Mouse (Mus musculus): ENCODE measurements around the gene Fibcd1. TPM values are rescaled to one million over a fixed set of nuclear protein-coding genes. Genes with fewer than 3 reads are reported as not detected.

Gene Fibcd1
- polyA plus RNA-seq, 1 experiment from 2014 or later, result not detected

GRCm38 (mm10) chr2:31870683-31871082 lies 24.9 kb upstream of the Fibcd1 start:
- ATAC-seq, result no peak
- Histone ChIP-seq H3K36me3 (no peaks in the 10 kb centered on the region), H3K4me1 (no peaks in the 10 kb centered on the region), H3K4me2 (no peak overlapping the region), H3K9me3 (replicated peaks) (no peaks in the 10 kb centered on the region), H3K27ac (no peak overlapping the region), H3K9ac (no peak overlapping the region), H3K4me3 (no peak overlapping the region), H3K27me3 (replicated peaks) (peaks cover 24% of the 10 kb centered on the region)
- 37% methylated on average over 3 of the region's 3 CpGs for WGBS (ENCODE audit: insufficient replicate concordance)

DNA sequence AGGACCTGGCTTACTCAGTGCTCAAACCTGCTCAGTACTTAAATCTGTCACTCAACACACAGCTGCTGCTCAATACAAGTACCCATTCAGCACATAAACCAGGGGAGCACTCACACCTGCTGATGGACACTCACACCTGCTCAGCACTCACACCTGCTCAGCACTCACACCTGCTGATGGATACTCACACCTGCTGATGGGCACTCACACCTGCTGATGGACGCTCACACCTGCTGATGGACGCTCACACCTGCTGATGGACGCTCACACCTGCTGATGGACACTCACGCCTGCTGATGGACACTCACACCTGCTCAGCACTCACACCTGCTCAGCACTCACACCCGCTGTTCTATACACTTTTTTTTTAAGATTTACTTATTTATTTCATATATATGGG lies 23.9 kb upstream of the Fibcd1 start:
- Histone ChIP-seq H3K36me3 (no peaks in the 10 kb centered on the region), H3K27me3 (replicated peaks) (peaks cover 14% of the 10 kb centered on the region), H3K9me3 (replicated peaks) (no peaks in the 10 kb centered on the region), H3K4me3 (no peak overlapping the region), H3K4me1 (no peaks in the 10 kb centered on the region), H3K9ac (no peak overlapping the region), H3K4me2 (no peak overlapping the region), H3K27ac (no peak overlapping the region)
- WGBS (ENCODE audit: insufficient replicate concordance), result 75% methylated on average over 5 of the region's 5 CpGs
- ATAC-seq, result no peak

GRCm38 (mm10) chr2:31868538-31869164 lies 22.8 kb upstream of the Fibcd1 start:
- Histone ChIP-seq H3K9me3 (replicated peaks) (no peaks in the 10 kb centered on the region), H3K27me3 (replicated peaks) (peaks cover 4% of the 10 kb centered on the region; the same call in 1 of the 2 replicates), H3K4me1 (no peaks in the 10 kb centered on the region), H3K27ac (no peak overlapping the region), H3K4me2 (no peak overlapping the region), H3K9ac (no peak overlapping the region), H3K4me3 (no peak overlapping the region), H3K36me3 (no peaks in the 10 kb centered on the region)
- 51% methylated on average over 10 of the region's 10 CpGs for WGBS (ENCODE audit: insufficient replicate concordance)
- no peak for ATAC-seq

- H3K27ac ChIP-seq, result no peak overlapping the region
- no peak overlapping the region for H3K4me2 ChIP-seq
- H3K36me3 ChIP-seq, result no peaks in the 10 kb centered on the region
- H3K9ac ChIP-seq, result no peak overlapping the region
- H3K4me3 ChIP-seq, result no peak overlapping the region
- WGBS (ENCODE audit: insufficient replicate concordance), result 70% methylated on average over 8 of the region's 8 CpGs
- H3K4me1 ChIP-seq, result no peaks in the 10 kb centered on the region
- no peak for ATAC-seq
- no peaks in the 10 kb centered on the region for H3K9me3 ChIP-seq (replicated peaks)
- no peaks in the 10 kb centered on the region for H3K27me3 ChIP-seq (replicated peaks)
Observed at GRCm38 (mm10) chr2:31867773-31868537, 22.1 kb upstream of the Fibcd1 start.

GRCm38 (mm10) chr2:31865794-31866193 lies 20.0 kb upstream of the Fibcd1 start:
- Histone ChIP-seq H3K9me3 (replicated peaks) (no peaks in the 10 kb centered on the region), H3K9ac (no peak overlapping the region), H3K36me3 (no peaks in the 10 kb centered on the region), H3K27me3 (replicated peaks) (no peaks in the 10 kb centered on the region), H3K4me1 (no peaks in the 10 kb centered on the region), H3K4me3 (no peak overlapping the region), H3K27ac (no peak overlapping the region), H3K4me2 (no peak overlapping the region)
- ATAC-seq, result no peak
- WGBS (ENCODE audit: insufficient replicate concordance), result 31% methylated on average over 2 of the region's 2 CpGs

- Histone ChIP-seq H3K4me1 (no peaks in the 10 kb centered on the region), H3K36me3 (no peaks in the 10 kb centered on the region), H3K9me3 (replicated peaks) (no peaks in the 10 kb centered on the region), H3K27me3 (replicated peaks) (0 out of 2 replicates have a peak, but pooled peaks cover 3% of the 10 kb centered on the region), H3K4me3 (no peak overlapping the region), H3K9ac (no peak overlapping the region), H3K27ac (no peak overlapping the region), H3K4me2 (no peak overlapping the region)
- WGBS (ENCODE audit: insufficient replicate concordance), result 50% methylated on average over 4 of the region's 4 CpGs
- no peak for ATAC-seq
Observed at GRCm38 (mm10) chr2:31865322-31865721, 19.5 kb upstream of the Fibcd1 start.

DNA sequence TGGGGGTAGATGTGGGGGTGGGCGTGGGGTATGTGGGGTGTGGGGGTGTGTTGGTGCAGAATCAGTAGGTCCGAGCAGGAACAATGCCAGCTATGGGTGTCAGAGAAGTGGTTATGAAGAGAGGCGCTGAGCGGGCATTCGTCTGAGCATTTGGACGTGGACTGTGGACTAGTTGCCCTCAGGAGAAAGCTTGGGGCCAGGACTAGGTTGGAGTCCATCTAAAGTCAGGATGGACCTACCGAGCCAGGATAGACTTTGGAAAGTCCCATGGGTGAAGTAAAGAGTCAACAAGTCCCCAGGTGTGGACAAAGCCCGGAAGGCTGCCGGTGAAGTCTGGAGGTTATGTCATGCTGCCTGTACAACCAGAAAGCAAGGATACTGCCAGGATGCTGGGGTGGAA lies 19.1 kb upstream of the Fibcd1 start:
- 70% methylated on average over 9 of the region's 9 CpGs for WGBS (ENCODE audit: insufficient replicate concordance)

DNA sequence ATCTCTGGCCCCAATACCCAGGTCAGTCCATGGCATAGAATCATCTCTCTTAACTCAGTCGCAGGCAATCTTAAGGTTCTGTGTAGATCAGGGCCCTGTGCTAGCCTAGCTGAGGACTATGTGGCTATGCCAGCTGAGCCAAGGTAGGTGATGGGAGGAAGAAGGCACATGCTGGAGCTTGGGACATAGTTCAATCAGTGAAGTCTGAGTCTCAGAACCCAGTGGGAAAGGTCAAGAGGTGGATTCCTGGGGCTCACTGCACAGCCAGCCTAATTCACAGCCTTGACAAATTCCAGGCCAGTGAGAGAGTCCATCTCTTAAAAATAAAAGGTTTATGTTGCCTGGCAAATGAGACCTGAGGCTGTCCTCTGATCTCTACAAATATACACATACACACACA lies 18.0 kb upstream of the Fibcd1 start:
- Histone ChIP-seq H3K36me3 (no peaks in the 10 kb centered on the region), H3K27ac (no peak overlapping the region), H3K4me2 (no peak overlapping the region), H3K4me1 (no peaks in the 10 kb centered on the region), H3K4me3 (no peak overlapping the region), H3K9ac (no peak overlapping the region), H3K27me3 (replicated peaks) (peaks cover 16% of the 10 kb centered on the region), H3K9me3 (replicated peaks) (no peaks in the 10 kb centered on the region)
- WGBS (ENCODE audit: insufficient replicate concordance), result 64% methylated on average over 1 of the region's 1 CpGs
- no peak for ATAC-seq

More for the DNA sequence above, 19.1 kb upstream of the Fibcd1 start:
- Histone ChIP-seq H3K4me1 (no peaks in the 10 kb centered on the region), H3K27me3 (replicated peaks) (0 out of 2 replicates have a peak, but pooled peaks cover 7% of the 10 kb centered on the region), H3K9ac (no peak overlapping the region), H3K4me3 (no peak overlapping the region), H3K9me3 (replicated peaks) (no peaks in the 10 kb centered on the region), H3K36me3 (no peaks in the 10 kb centered on the region), H3K4me2 (no peak overlapping the region), H3K27ac (no peak overlapping the region)
- no peak for ATAC-seq

GRCm38 (mm10) chr2:31862919-31863318 lies 17.1 kb upstream of the Fibcd1 start:
- Histone ChIP-seq H3K4me2 (no peak overlapping the region), H3K27ac (no peak overlapping the region), H3K4me1 (no peaks in the 10 kb centered on the region), H3K9me3 (replicated peaks) (no peaks in the 10 kb centered on the region), H3K4me3 (no peak overlapping the region), H3K27me3 (replicated peaks) (peaks cover 24% of the 10 kb centered on the region), H3K36me3 (no peaks in the 10 kb centered on the region), H3K9ac (no peak overlapping the region)
- no peak for ATAC-seq
- 25% methylated on average over 1 of the region's 1 CpGs for WGBS (ENCODE audit: insufficient replicate concordance)

DNA sequence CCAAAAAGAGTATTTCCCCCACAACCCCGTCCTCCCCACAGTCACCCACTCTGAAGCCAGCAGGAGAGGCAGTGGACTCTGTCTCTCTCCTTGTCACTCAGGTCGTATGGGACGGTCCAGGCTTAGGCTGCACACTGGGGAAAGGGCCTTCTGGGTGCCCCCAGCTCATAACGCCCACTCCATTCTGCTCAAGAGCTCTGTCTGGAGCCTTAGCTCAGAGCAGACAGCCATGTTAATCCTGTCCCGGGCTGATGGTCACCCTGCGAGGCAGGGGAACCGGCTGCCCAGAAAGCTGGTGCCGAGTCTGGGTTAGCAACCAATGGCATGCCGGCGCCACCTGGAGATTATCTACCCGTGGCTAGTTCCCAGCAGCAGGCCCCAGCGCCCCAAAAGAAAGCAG lies 12.7 kb upstream of the Fibcd1 start:
- Histone ChIP-seq H3K4me2 (no peak overlapping the region), H3K36me3 (no peaks in the 10 kb centered on the region), H3K27me3 (replicated peaks) (peaks cover 30% of the 10 kb centered on the region), H3K4me3 (no peak overlapping the region), H3K4me1 (peaks cover 10% of the 10 kb centered on the region), H3K27ac (no peak overlapping the region), H3K9ac (no peak overlapping the region), H3K9me3 (replicated peaks) (no peaks in the 10 kb centered on the region)
- no peak for ATAC-seq
- 22% methylated on average over 12 of the region's 12 CpGs for WGBS (ENCODE audit: insufficient replicate concordance)

DNA sequence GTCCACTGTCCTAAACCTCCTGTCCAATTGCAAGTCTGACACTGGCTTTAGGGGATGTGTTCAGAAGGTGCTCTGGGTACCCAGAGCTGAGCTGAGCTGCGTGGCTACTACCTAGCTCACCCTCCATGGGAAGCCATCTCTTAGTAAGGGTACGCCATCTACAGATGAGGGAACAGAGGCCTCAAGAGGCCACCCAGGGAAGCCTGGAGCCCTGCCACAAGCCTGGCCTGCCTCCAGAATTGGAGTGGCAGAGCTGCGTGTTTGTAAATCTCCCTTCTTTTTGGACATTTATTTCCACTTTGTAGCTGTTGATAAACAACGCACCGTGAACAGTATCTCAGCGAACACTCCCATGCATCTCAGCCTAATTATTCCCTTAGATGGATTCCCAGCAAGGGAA lies 11.4 kb upstream of the Fibcd1 start:
- no peak for ATAC-seq

DNA sequence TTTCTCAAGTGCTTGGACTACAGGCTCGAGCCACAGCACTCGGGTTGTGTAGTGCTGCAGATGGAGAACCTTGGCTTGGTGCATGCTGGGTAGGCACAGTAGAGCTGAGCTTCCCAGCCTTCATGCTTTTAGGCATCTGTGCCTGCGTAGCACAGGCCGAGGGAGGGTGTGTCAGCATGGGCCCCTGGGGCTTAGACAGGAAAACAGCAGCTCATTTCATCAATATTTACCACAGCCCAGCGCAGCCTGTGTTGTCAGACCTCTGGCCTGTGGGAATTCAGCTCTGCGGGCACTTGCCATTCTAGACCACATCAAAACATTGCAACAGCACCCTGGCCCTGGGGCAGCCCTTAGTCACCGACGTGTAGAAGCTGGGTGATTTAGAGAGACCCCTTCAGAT lies 10.2 kb upstream of the Fibcd1 start:
- 0 out of 2 replicates have a peak, but pooled peaks have one; percentile 27 for ATAC-seq
- Histone ChIP-seq H3K4me3 (no peak overlapping the region), H3K4me1 (peaks cover 10% of the 10 kb centered on the region), H3K9me3 (replicated peaks) (no peaks in the 10 kb centered on the region), H3K36me3 (no peaks in the 10 kb centered on the region), H3K27me3 (replicated peaks) (peaks cover 36% of the 10 kb centered on the region), H3K4me2 (no peak overlapping the region), H3K27ac (no peak overlapping the region), H3K9ac (no peak overlapping the region)
- 65% methylated on average over 8 of the region's 8 CpGs for WGBS (ENCODE audit: insufficient replicate concordance)

More for the DNA sequence above, 11.4 kb upstream of the Fibcd1 start:
- WGBS (ENCODE audit: insufficient replicate concordance), result 65% methylated on average over 6 of the region's 6 CpGs
- H3K4me1 ChIP-seq, result peaks cover 10% of the 10 kb centered on the region
- H3K4me3 ChIP-seq, result no peak overlapping the region
- no peak overlapping the region for H3K4me2 ChIP-seq
- H3K27me3 ChIP-seq (replicated peaks), result peaks cover 30% of the 10 kb centered on the region
- no peak overlapping the region for H3K27ac ChIP-seq
- H3K9me3 ChIP-seq (replicated peaks), result no peaks in the 10 kb centered on the region
- H3K36me3 ChIP-seq, result no peaks in the 10 kb centered on the region
- H3K9ac ChIP-seq, result no peak overlapping the region
